Mouse (Mus musculus): ENCODE measurements around the gene Sh3gl2. TPM values are rescaled to one million over a fixed set of nuclear protein-coding genes. Genes with fewer than 3 reads are reported as not detected.

The Sh3gl2 gene
- polyA plus RNA-seq, 1 experiment = 15.4 TPM

DNA sequence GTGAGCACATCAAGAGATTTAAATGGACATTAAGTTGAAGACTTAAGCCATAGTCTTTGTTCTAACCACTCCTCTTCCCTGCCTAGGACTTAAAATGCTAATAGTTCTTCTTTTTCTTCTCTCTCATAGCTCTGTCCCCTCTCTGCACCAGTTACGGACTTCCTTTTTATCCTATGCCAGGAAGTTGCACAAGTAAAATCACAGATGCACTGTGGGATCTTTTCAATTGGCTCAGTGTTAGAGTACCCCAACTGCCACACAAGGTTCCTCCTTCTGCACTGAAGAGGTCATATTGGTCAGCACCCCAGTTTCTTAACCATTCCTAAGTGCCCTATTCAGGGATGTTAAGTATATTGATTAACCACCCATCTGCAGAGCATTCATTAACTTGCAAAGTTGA, 324.9 kb downstream of the Sh3gl2 start:
- Histone ChIP-seq H3K27me3 (ENCODE audit: control insufficient read depth, insufficient read depth, low read length) (no peaks in the 10 kb centered on the region), H3K4me1 (ENCODE audit: control insufficient read depth, insufficient read depth, low read length) (no peaks in the 10 kb centered on the region), H3K27ac (ENCODE audit: control insufficient read depth, insufficient read depth, low read depth, low read length) (no peak overlapping the region), H3K36me3 (ENCODE audit: control insufficient read depth, insufficient read depth, low read length) (no peaks in the 10 kb centered on the region), H3K4me3 (ENCODE audit: control insufficient read depth, low read depth, low read length) (no peak overlapping the region)
- TF ChIP-seq POLR2A (IDR thresholded peaks at IDR 0.05; ENCODE audit: control insufficient read depth, low read depth, low read length) = no peak
- TF ChIP-seq CTCF (IDR thresholded peaks at IDR 0.05; ENCODE audit: control insufficient read depth, insufficient read depth, insufficient replicate concordance, low read depth, low read length) = no peak

DNA sequence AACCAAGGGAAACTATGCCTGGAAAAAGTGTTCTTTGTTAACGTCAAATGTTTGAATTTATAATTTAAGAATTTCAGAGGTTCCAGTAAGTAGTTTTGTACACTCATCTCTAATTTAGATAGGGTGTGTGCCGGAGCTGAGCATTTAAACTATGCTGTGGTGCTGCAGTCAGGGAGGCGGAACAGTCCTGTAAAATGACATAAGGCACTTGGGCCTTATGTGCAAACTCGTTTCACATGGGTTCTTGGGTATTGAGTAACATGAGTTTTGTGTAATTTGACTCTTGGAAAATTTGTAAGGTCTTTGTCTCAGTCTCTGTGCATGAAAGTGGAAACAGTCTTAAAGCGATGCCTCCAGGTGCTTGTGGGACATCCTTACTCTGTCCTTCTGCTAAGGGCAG, 334.8 kb downstream of the Sh3gl2 start:
- Histone ChIP-seq H3K36me3 (ENCODE audit: control insufficient read depth, insufficient read depth, low read length) (no peaks in the 10 kb centered on the region), H3K27ac (ENCODE audit: control insufficient read depth, insufficient read depth, low read depth, low read length) (no peak overlapping the region), H3K4me3 (ENCODE audit: control insufficient read depth, low read depth, low read length) (no peak overlapping the region), H3K4me1 (ENCODE audit: control insufficient read depth, insufficient read depth, low read length) (no peaks in the 10 kb centered on the region), H3K27me3 (ENCODE audit: control insufficient read depth, insufficient read depth, low read length) (no peaks in the 10 kb centered on the region)
- TF ChIP-seq CTCF (IDR thresholded peaks at IDR 0.05; ENCODE audit: control insufficient read depth, insufficient read depth, insufficient replicate concordance, low read depth, low read length) (no peak), POLR2A (IDR thresholded peaks at IDR 0.05; ENCODE audit: control insufficient read depth, low read depth, low read length) (no peak)

DNA sequence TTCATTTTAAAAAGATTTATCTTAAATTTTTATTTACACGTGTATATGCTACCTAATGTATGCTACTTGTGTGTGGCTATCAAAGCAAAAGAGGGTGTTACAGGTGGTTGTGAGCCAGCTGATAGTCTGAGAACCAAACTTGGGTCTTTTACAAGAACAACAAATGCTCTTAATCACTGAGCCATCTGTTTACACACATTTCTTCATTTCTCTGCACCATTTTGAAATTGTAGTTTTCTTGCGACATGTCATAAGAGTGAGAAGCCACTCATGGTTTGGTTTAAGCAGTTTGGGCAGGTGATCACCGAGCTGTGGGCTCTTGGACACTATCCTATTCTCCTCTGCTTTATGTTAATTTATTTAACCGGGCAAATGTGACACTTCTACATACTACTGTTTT, 338.3 kb downstream of the Sh3gl2 start:
- H3K4me3 ChIP-seq (ENCODE audit: control insufficient read depth, low read depth, low read length) = no peak overlapping the region
- H3K4me1 ChIP-seq (ENCODE audit: control insufficient read depth, insufficient read depth, low read length) = no peaks in the 10 kb centered on the region
- H3K27me3 ChIP-seq (ENCODE audit: control insufficient read depth, insufficient read depth, low read length) = no peaks in the 10 kb centered on the region
- no peaks in the 10 kb centered on the region for H3K36me3 ChIP-seq (ENCODE audit: control insufficient read depth, insufficient read depth, low read length)
- no peak overlapping the region for H3K27ac ChIP-seq (ENCODE audit: control insufficient read depth, insufficient read depth, low read depth, low read length)
- TF ChIP-seq CTCF (IDR thresholded peaks at IDR 0.05; ENCODE audit: control insufficient read depth, insufficient read depth, insufficient replicate concordance, low read depth, low read length) = no peak
- no peak for TF ChIP-seq POLR2A (IDR thresholded peaks at IDR 0.05; ENCODE audit: control insufficient read depth, low read depth, low read length)

DNA sequence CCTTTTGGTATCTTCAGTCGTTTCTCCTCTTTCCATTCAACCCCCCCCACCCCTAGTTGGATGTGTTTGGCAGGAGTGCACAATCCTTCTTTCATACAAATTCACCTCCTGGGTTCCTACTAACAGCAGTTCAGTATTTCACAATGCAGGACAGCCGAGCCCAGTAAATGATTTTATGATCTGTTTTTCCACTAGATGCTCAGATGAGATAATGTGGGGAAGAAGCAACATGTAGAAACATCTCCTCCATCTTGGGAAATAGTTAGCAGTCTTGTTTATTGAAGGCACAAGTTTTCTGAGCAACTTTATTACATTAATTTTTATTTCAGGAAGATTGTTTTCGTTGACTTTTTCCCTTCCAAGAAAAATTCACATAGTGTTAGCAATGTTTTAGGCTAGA, 349.8 kb downstream of the Sh3gl2 start:
- TF ChIP-seq POLR2A (IDR thresholded peaks at IDR 0.05; ENCODE audit: control insufficient read depth, low read depth, low read length) (no peak), CTCF (IDR thresholded peaks at IDR 0.05; ENCODE audit: control insufficient read depth, insufficient read depth, insufficient replicate concordance, low read depth, low read length) (no peak)
- Histone ChIP-seq H3K36me3 (ENCODE audit: control insufficient read depth, insufficient read depth, low read length) (no peaks in the 10 kb centered on the region), H3K4me3 (ENCODE audit: control insufficient read depth, low read depth, low read length) (no peak overlapping the region), H3K27ac (ENCODE audit: control insufficient read depth, insufficient read depth, low read depth, low read length) (no peak overlapping the region), H3K27me3 (ENCODE audit: control insufficient read depth, insufficient read depth, low read length) (no peaks in the 10 kb centered on the region), H3K4me1 (ENCODE audit: control insufficient read depth, insufficient read depth, low read length) (no peaks in the 10 kb centered on the region)

DNA sequence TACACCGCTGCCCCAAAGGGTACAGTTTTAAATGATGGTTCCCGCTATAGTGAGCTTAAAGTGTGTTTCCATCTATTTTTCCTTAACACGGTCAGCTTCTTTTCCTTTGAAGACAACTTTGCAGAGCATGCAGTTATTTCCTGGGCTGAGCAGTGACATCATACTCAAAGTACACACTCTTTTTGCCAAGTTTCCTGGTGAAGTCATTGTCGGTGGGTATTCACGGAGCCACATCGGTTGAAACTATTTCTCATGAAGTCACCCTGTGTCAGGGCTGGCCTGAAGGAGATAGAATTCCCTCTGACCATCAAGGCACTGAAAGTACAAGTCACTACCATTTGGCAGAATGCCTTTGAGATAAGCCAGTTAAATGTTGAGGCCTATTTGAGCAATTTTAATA, 354.8 kb downstream of the Sh3gl2 start:
- no peaks in the 10 kb centered on the region for H3K27me3 ChIP-seq (ENCODE audit: control insufficient read depth, insufficient read depth, low read length)
- no peak for TF ChIP-seq POLR2A (IDR thresholded peaks at IDR 0.05; ENCODE audit: control insufficient read depth, low read depth, low read length)
- no peak for TF ChIP-seq CTCF (IDR thresholded peaks at IDR 0.05; ENCODE audit: control insufficient read depth, insufficient read depth, insufficient replicate concordance, low read depth, low read length)
- H3K27ac ChIP-seq (ENCODE audit: control insufficient read depth, insufficient read depth, low read depth, low read length) = no peak overlapping the region
- no peak overlapping the region for H3K4me3 ChIP-seq (ENCODE audit: control insufficient read depth, low read depth, low read length)
- no peaks in the 10 kb centered on the region for H3K36me3 ChIP-seq (ENCODE audit: control insufficient read depth, insufficient read depth, low read length)
- H3K4me1 ChIP-seq (ENCODE audit: control insufficient read depth, insufficient read depth, low read length) = no peaks in the 10 kb centered on the region

DNA sequence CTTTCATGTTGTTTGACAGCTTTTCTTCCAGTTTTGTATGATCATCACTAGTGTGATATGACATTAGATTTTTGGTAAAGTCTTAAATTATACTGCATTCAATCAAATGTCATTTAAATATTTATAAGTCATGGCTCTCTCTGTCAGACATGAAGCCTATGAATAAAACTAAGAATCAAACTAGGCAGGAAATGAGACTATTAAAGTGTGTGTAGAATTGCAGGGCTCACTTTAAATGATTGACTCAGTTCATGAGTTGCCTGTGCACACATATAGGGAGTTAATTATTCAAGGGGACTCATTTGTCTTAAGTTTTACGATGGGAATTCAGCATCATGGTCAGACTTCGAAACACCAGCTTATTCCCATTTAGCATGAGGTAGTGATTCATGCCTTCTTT, 380.5 kb downstream of the Sh3gl2 start:
- Histone ChIP-seq H3K4me1 (ENCODE audit: control insufficient read depth, insufficient read depth, low read length) (no peaks in the 10 kb centered on the region), H3K27me3 (ENCODE audit: control insufficient read depth, insufficient read depth, low read length) (no peaks in the 10 kb centered on the region), H3K4me3 (ENCODE audit: control insufficient read depth, low read depth, low read length) (no peak overlapping the region), H3K27ac (ENCODE audit: control insufficient read depth, insufficient read depth, low read depth, low read length) (no peak overlapping the region), H3K36me3 (ENCODE audit: control insufficient read depth, insufficient read depth, low read length) (no peaks in the 10 kb centered on the region)
- TF ChIP-seq CTCF (IDR thresholded peaks at IDR 0.05; ENCODE audit: control insufficient read depth, insufficient read depth, insufficient replicate concordance, low read depth, low read length) = no peak

DNA sequence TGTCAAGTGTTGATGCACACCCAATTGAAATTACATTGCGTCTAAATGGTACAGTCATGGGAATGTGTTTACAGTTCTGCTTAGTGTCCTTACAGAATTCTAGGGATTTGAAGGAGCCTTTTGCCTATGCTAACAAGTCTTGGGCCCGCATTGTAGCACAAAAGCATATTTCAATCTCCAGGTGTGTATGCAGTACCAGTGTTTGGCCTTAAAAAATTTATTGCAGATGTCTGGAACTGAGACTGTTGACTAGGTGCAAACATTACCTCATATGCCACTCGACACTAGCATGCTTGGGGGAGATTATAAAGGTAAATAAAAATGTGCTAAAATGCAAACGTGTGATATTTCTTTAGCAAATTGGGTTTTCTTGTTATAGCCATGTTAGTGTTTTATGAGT, 384.0 kb downstream of the Sh3gl2 start:
- no peaks in the 10 kb centered on the region for H3K4me1 ChIP-seq (ENCODE audit: control insufficient read depth, insufficient read depth, low read length)
- no peak overlapping the region for H3K4me3 ChIP-seq (ENCODE audit: control insufficient read depth, low read depth, low read length)
- H3K27me3 ChIP-seq (ENCODE audit: control insufficient read depth, insufficient read depth, low read length) = no peaks in the 10 kb centered on the region
- H3K27ac ChIP-seq (ENCODE audit: control insufficient read depth, insufficient read depth, low read depth, low read length) = no peak overlapping the region
- no peak for TF ChIP-seq CTCF (IDR thresholded peaks at IDR 0.05; ENCODE audit: control insufficient read depth, insufficient read depth, insufficient replicate concordance, low read depth, low read length)
- TF ChIP-seq POLR2A (IDR thresholded peaks at IDR 0.05; ENCODE audit: control insufficient read depth, low read depth, low read length) = no peak
- H3K36me3 ChIP-seq (ENCODE audit: control insufficient read depth, insufficient read depth, low read length) = no peaks in the 10 kb centered on the region

DNA sequence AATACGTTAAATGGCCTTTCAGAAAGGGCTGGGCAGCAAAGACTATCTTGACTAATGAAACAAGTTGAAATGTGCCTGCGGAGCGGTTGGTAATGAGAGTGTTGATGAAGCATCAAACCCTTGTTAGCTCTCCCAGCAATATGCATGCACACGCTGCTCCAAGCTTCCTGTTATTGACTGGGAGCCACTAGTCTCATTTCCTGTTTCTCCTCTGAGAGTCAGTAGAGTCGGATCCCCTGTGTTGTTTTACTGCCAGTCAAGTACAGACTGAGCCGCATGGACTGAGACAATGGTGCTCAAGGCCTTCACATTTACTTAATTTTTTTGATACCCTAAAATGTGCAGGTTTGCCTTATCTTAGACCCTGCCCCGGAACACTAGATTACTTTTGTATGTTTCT, 386.1 kb downstream of the Sh3gl2 start:
- TF ChIP-seq POLR2A (IDR thresholded peaks at IDR 0.05; ENCODE audit: control insufficient read depth, low read depth, low read length) (no peak), CTCF (IDR thresholded peaks at IDR 0.05; ENCODE audit: control insufficient read depth, insufficient read depth, insufficient replicate concordance, low read depth, low read length) (no peak)
- Histone ChIP-seq H3K27me3 (ENCODE audit: control insufficient read depth, insufficient read depth, low read length) (no peaks in the 10 kb centered on the region), H3K27ac (ENCODE audit: control insufficient read depth, insufficient read depth, low read depth, low read length) (no peak overlapping the region), H3K4me3 (ENCODE audit: control insufficient read depth, low read depth, low read length) (no peak overlapping the region), H3K36me3 (ENCODE audit: control insufficient read depth, insufficient read depth, low read length) (no peaks in the 10 kb centered on the region), H3K4me1 (ENCODE audit: control insufficient read depth, insufficient read depth, low read length) (no peaks in the 10 kb centered on the region)

Data from testis, adult 2 months (tissue).